In genomic region chr8:77292649-77293048, GRCm38 (mm10) we compare ENCODE assay signal across 15 mouse cellular contexts.
A peak's percentile ranks its signal among the peaks of the same experiment; 100 is the strongest.
DNase-seq lines count a peak whose midpoint lies in the region; ATAC-seq and TF ChIP-seq lines count a peak whose summit lies in the region.
"Had no signal": no experiment of that assay in that cellular context is flagged by ENCODE, and none has a peak within 500 bp of the region (broad histone marks: within the 10 kb centered on the region; RNA-seq: fewer than 3 reads in every experiment).

No protein-coding gene starts in this region.

- H3K4me1 ChIP-seq in midbrain, embryonic 12.5 days: no peaks in the 10 kb centered on the region
- 0 out of 2 replicates have a peak, but pooled peaks cover 3% of the 10 kb centered on the region for H3K4me1 ChIP-seq in midbrain, embryonic 16.5 days (ENCODE audit: control insufficient read depth, insufficient read depth, low read length)
- H3K4me1 ChIP-seq in heart, embryonic 11.5 days (ENCODE audit: control insufficient read depth, insufficient read depth, low read length): no peaks in the 10 kb centered on the region

- peak; percentile 77 for DNase-seq in heart, adult 11 months
- no peak for DNase-seq in heart, adult 9 months (ENCODE audit: low spot score in 2 of 2)
- DNase-seq in brain, embryonic 14.5 days (ENCODE audit: low read depth): peak; percentile 45
- DNase-seq in thymus, postnatal 10 days (ENCODE audit: low spot score in 2 of 2): peak; percentile 29 to 48
- DNase-seq in adrenal gland, postnatal 14 days: no peak
- DNase-seq: adrenal gland, adult 8-10 months; cerebellum, postnatal 36 days; gastrocnemius, postnatal 14 days; kidney, adult 18-20 months; liver had no signal

- H3K4me2 ChIP-seq in midbrain, embryonic 12.5 days (replicated peaks): no peak overlapping the region
- no peak overlapping the region for H3K4me2 ChIP-seq in midbrain, embryonic 16.5 days (ENCODE audit: low read length)
- H3K4me2 ChIP-seq in heart, embryonic 11.5 days: no peak overlapping the region
- H3K4me2 ChIP-seq: heart, embryonic 15.5 days had no signal

- H3K27ac ChIP-seq in midbrain, embryonic 12.5 days (replicated peaks): no peak overlapping the region
- no peak overlapping the region for H3K27ac ChIP-seq in midbrain, embryonic 16.5 days (ENCODE audit: low read length)
- no peak overlapping the region for H3K27ac ChIP-seq in heart, embryonic 11.5 days (ENCODE audit: low read depth, low read length)
- H3K27ac ChIP-seq: heart, embryonic 15.5 days had no signal

- TF ChIP-seq POLR2A in brain, embryonic 14.5 days (IDR thresholded peaks at IDR 0.05; ENCODE audit: borderline replicate concordance, extremely low read depth, insufficient read depth, insufficient read length, poor library complexity, severe bottlenecking): no peak

- no peaks in the 10 kb centered on the region for H3K27me3 ChIP-seq in midbrain, embryonic 12.5 days
- no peaks in the 10 kb centered on the region for H3K27me3 ChIP-seq in midbrain, embryonic 16.5 days (ENCODE audit: control insufficient read depth, insufficient read depth, low read depth, low read length)
- no peaks in the 10 kb centered on the region for H3K27me3 ChIP-seq in heart, embryonic 11.5 days (ENCODE audit: control insufficient read depth, insufficient read depth, low read length)
- H3K27me3 ChIP-seq: heart, embryonic 15.5 days had no signal

- ATAC-seq in midbrain, embryonic 12.5 days (ENCODE audit: low FRiP score, low read depth): peak; percentile 38; the same call in 1 of the 2 replicates
- ATAC-seq in midbrain, embryonic 16.5 days: no peak
- ATAC-seq in heart, embryonic 11.5 days (replicated peaks; ENCODE audit: insufficient number of reproducible peaks, low FRiP score, low TSS enrichment): no peak
- ATAC-seq: lung, postnatal 0 days had no signal

- WGBS in midbrain, embryonic 12.5 days: 58% methylated on average over 11 of the region's 11 CpGs
- WGBS in midbrain, embryonic 16.5 days: 47% methylated on average over 11 of the region's 11 CpGs
- 72% methylated on average over 11 of the region's 11 CpGs for WGBS in heart, embryonic 11.5 days (ENCODE audit: insufficient replicate concordance)

- no peak for TF ChIP-seq CTCF in brain, embryonic 14.5 days (IDR thresholded peaks at IDR 0.05; ENCODE audit: borderline replicate concordance, extremely low read depth, insufficient read depth, insufficient read length)

- no peak overlapping the region for H3K9ac ChIP-seq in midbrain, embryonic 12.5 days (replicated peaks)
- no peak overlapping the region for H3K9ac ChIP-seq in midbrain, embryonic 16.5 days (ENCODE audit: low read depth, low read length)
- H3K9ac ChIP-seq in heart, embryonic 11.5 days (ENCODE audit: low read depth, low read length): no peak overlapping the region
- H3K9ac ChIP-seq: heart, embryonic 15.5 days had no signal

- no peak overlapping the region for H3K4me3 ChIP-seq in midbrain, embryonic 12.5 days
- no peak overlapping the region for H3K4me3 ChIP-seq in midbrain, embryonic 16.5 days (ENCODE audit: low read depth, low read length)
- no peak overlapping the region for H3K4me3 ChIP-seq in heart, embryonic 11.5 days (ENCODE audit: low read depth, low read length)
- H3K4me3 ChIP-seq: heart, embryonic 15.5 days had no signal

- H3K36me3 ChIP-seq in midbrain, embryonic 12.5 days: no peaks in the 10 kb centered on the region
- no peaks in the 10 kb centered on the region for H3K36me3 ChIP-seq in midbrain, embryonic 16.5 days (ENCODE audit: control insufficient read depth, insufficient read depth, low read length)
- H3K36me3 ChIP-seq in heart, embryonic 11.5 days (ENCODE audit: control insufficient read depth, insufficient read depth, low read length): peaks cover 3% of the 10 kb centered on the region; the same call in 1 of the 2 replicates

- no peaks in the 10 kb centered on the region for H3K9me3 ChIP-seq in midbrain, embryonic 12.5 days
- no peaks in the 10 kb centered on the region for H3K9me3 ChIP-seq in midbrain, embryonic 16.5 days (replicated peaks; ENCODE audit: control insufficient read depth, low read length, poor library complexity, severe bottlenecking)
- peaks cover 2% of the 10 kb centered on the region for H3K9me3 ChIP-seq in heart, embryonic 11.5 days (replicated peaks; ENCODE audit: control insufficient read depth, low read length)

Comparison
In these comparisons a context has a peak if more than half of its experiments do, and no peak if none do; other contexts are left out.
1. DNase-seq: peak in heart, adult 11 months (single experiment), brain, embryonic 14.5 days (single experiment) and thymus, postnatal 10 days (2 of 2); none in heart, adult 9 months (0 of 2) and adrenal gland, postnatal 14 days (single experiment).